Mouse (Mus musculus): ENCODE measurements around the gene Wdr62. TPM values are rescaled to one million over a fixed set of nuclear protein-coding genes. Genes with fewer than 3 reads are reported as not detected.

Wdr62 gene
- polyA plus RNA-seq, 1 experiment from 2014 or later = 11.6 TPM

- Histone ChIP-seq H3K9me3 (replicated peaks) (no peaks in the 10 kb centered on the region), H3K36me3 (ENCODE audit: poor library complexity, severe bottlenecking) (peaks cover 32% of the 10 kb centered on the region), H3K4me2 (no peak overlapping the region), H3K9ac (no peak overlapping the region), H3K27me3 (no peaks in the 10 kb centered on the region), H3K4me3 (no peak overlapping the region), H3K4me1 (peaks cover 20% of the 10 kb centered on the region), H3K27ac (no peak overlapping the region)
- no peak for ATAC-seq
- WGBS = 91% methylated on average over 8 of the region's 8 CpGs
Measured at GRCm38 (mm10) chr7:30235091-30235490, 45.1 kb downstream of the Wdr62 start.

- Histone ChIP-seq H3K9me3 (replicated peaks) (no peaks in the 10 kb centered on the region), H3K27ac (no peak overlapping the region), H3K4me2 (no peak overlapping the region), H3K27me3 (no peaks in the 10 kb centered on the region), H3K36me3 (ENCODE audit: poor library complexity, severe bottlenecking) (peaks cover 29% of the 10 kb centered on the region), H3K9ac (no peak overlapping the region), H3K4me3 (no peak overlapping the region), H3K4me1 (peaks cover 20% of the 10 kb centered on the region)
- no peak for ATAC-seq
- 95% methylated on average over 15 of the region's 15 CpGs for WGBS
Measured at GRCm38 (mm10) chr7:30234276-30234858, 45.9 kb downstream of the Wdr62 start.

GRCm38 (mm10) chr7:30233387-30233786 is 46.8 kb downstream of the Wdr62 start:
- Histone ChIP-seq H3K4me1 (peaks cover 20% of the 10 kb centered on the region), H3K36me3 (ENCODE audit: poor library complexity, severe bottlenecking) (peaks cover 29% of the 10 kb centered on the region), H3K9ac (no peak overlapping the region), H3K27ac (no peak overlapping the region), H3K4me3 (peak overlapping the region; percentile 77), H3K4me2 (peak overlapping the region; percentile 79; the same call in 1 of the 2 replicates), H3K27me3 (no peaks in the 10 kb centered on the region), H3K9me3 (replicated peaks) (no peaks in the 10 kb centered on the region)
- ATAC-seq = no peak
- 92% methylated on average over 20 of the region's 20 CpGs for WGBS

- Histone ChIP-seq H3K4me2 (peak overlapping the region; percentile 79), H3K4me1 (peaks cover 20% of the 10 kb centered on the region), H3K27me3 (no peaks in the 10 kb centered on the region), H3K36me3 (ENCODE audit: poor library complexity, severe bottlenecking) (peaks cover 36% of the 10 kb centered on the region), H3K9ac (peak overlapping the region; percentile 80), H3K9me3 (replicated peaks) (no peaks in the 10 kb centered on the region), H3K27ac (peak overlapping the region; percentile 97), H3K4me3 (peak overlapping the region; percentile 77)
- peak; percentile 0 for ATAC-seq
- 4% methylated on average over 24 of the region's 24 CpGs for WGBS
Measured at GRCm38 (mm10) chr7:30232631-30233148, 47.5 kb downstream of the Wdr62 start.

- H3K36me3 ChIP-seq (ENCODE audit: poor library complexity, severe bottlenecking) = peaks cover 45% of the 10 kb centered on the region
- WGBS = under 1% methylated on average over 67 of the region's 67 CpGs
- H3K9ac ChIP-seq = peak within 1 kb of the TSS; percentile 80
- H3K9me3 ChIP-seq (replicated peaks) = no peaks in the 10 kb centered on the region
- peak within 1 kb of the TSS; percentile 97 for H3K27ac ChIP-seq
- H3K4me1 ChIP-seq = peaks cover 20% of the 10 kb centered on the region
- H3K27me3 ChIP-seq = no peaks in the 10 kb centered on the region
- H3K4me2 ChIP-seq = peak within 1 kb of the TSS; percentile 79
- peak within 1 kb of the TSS; percentile 77 for H3K4me3 ChIP-seq
- ATAC-seq = peak; percentile 97
Measured at GRCm38 (mm10) chr7:30231669-30232454, 48.4 kb downstream of the Wdr62 start, which contains the start of the genes Polr2i and Tbcb. Polr2i (plus strand) TSS chr7:30231948. Tbcb (minus strand) TSS chr7:30232272.

- under 1% methylated on average over 16 of the region's 16 CpGs for whole genome bisulfite sequencing
- peaks cover 50% of the 10 kb centered on the region for H3K36me3 ChIP-seq (ENCODE audit: poor library complexity, severe bottlenecking)
- H3K4me3 ChIP-seq = peak overlapping the region; percentile 77
- H3K4me2 ChIP-seq = peak overlapping the region; percentile 79
- H3K27ac ChIP-seq = peak overlapping the region; percentile 57
- peak overlapping the region; percentile 80 for H3K9ac ChIP-seq
- no peaks in the 10 kb centered on the region for H3K9me3 ChIP-seq (replicated peaks)
- no peak for ATAC-seq
- no peaks in the 10 kb centered on the region for H3K27me3 ChIP-seq
- H3K4me1 ChIP-seq = peaks cover 20% of the 10 kb centered on the region
Measured at GRCm38 (mm10) chr7:30231328-30231668, 48.9 kb downstream of the Wdr62 start.

GRCm38 (mm10) chr7:30224206-30224605 is 56.0 kb downstream of the Wdr62 start:
- Histone ChIP-seq H3K9ac (no peak overlapping the region), H3K27me3 (no peaks in the 10 kb centered on the region), H3K4me2 (no peak overlapping the region), H3K36me3 (ENCODE audit: poor library complexity, severe bottlenecking) (peaks cover 61% of the 10 kb centered on the region), H3K4me3 (no peak overlapping the region), H3K27ac (no peak overlapping the region), H3K9me3 (replicated peaks) (no peaks in the 10 kb centered on the region), H3K4me1 (peaks cover 9% of the 10 kb centered on the region)
- 93% methylated on average over 12 of the region's 12 CpGs for WGBS
- no peak for ATAC-seq

GRCm38 (mm10) chr7:30222205-30222604 is 58.0 kb downstream of the Wdr62 start:
- no peak for ATAC-seq
- 92% methylated on average over 5 of the region's 5 CpGs for WGBS

GRCm38 (mm10) chr7:30221433-30221832 is 58.8 kb downstream of the Wdr62 start:
- no peak overlapping the region for H3K9ac ChIP-seq
- no peak overlapping the region for H3K4me3 ChIP-seq
- no peak for ATAC-seq
- 85% methylated on average over 3 of the region's 3 CpGs for WGBS
- peaks cover 13% of the 10 kb centered on the region for H3K4me1 ChIP-seq
- peaks cover 42% of the 10 kb centered on the region for H3K36me3 ChIP-seq (ENCODE audit: poor library complexity, severe bottlenecking)
- no peaks in the 10 kb centered on the region for H3K27me3 ChIP-seq
- H3K4me2 ChIP-seq = no peak overlapping the region
- H3K27ac ChIP-seq = no peak overlapping the region
- H3K9me3 ChIP-seq (replicated peaks) = no peaks in the 10 kb centered on the region

More at GRCm38 (mm10) chr7:30222205-30222604, 58.0 kb downstream of the Wdr62 start:
- H3K4me3 ChIP-seq = no peak overlapping the region
- peaks cover 49% of the 10 kb centered on the region for H3K36me3 ChIP-seq (ENCODE audit: poor library complexity, severe bottlenecking)
- no peaks in the 10 kb centered on the region for H3K9me3 ChIP-seq (replicated peaks)
- H3K9ac ChIP-seq = no peak overlapping the region
- peaks cover 13% of the 10 kb centered on the region for H3K4me1 ChIP-seq
- H3K27ac ChIP-seq = no peak overlapping the region
- no peaks in the 10 kb centered on the region for H3K27me3 ChIP-seq
- no peak overlapping the region for H3K4me2 ChIP-seq

GRCm38 (mm10) chr7:30220008-30220356 is 60.2 kb downstream of the Wdr62 start:
- Histone ChIP-seq H3K4me2 (peak overlapping the region; percentile 77), H3K4me3 (peak overlapping the region; percentile 48), H3K27ac (no peak overlapping the region), H3K4me1 (peaks cover 13% of the 10 kb centered on the region), H3K27me3 (no peaks in the 10 kb centered on the region), H3K36me3 (ENCODE audit: poor library complexity, severe bottlenecking) (peaks cover 27% of the 10 kb centered on the region), H3K9me3 (replicated peaks) (no peaks in the 10 kb centered on the region), H3K9ac (peak overlapping the region; percentile 61)
- 13% methylated on average over 11 of the region's 11 CpGs for WGBS
- ATAC-seq = no peak

- Histone ChIP-seq H3K36me3 (ENCODE audit: poor library complexity, severe bottlenecking) (peaks cover 24% of the 10 kb centered on the region), H3K27ac (peak overlapping the region; percentile 10; the same call in 1 of the 2 replicates)
Measured at GRCm38 (mm10) chr7:30219293-30220007, 60.8 kb downstream of the Wdr62 start.

GRCm38 (mm10) chr7:30217277-30217676 is 62.9 kb downstream of the Wdr62 start:
- Histone ChIP-seq H3K9me3 (replicated peaks) (no peaks in the 10 kb centered on the region), H3K27me3 (no peaks in the 10 kb centered on the region), H3K36me3 (ENCODE audit: poor library complexity, severe bottlenecking) (0 out of 2 replicates have a peak, but pooled peaks cover 3% of the 10 kb centered on the region), H3K4me1 (peaks cover 13% of the 10 kb centered on the region), H3K27ac (no peak overlapping the region), H3K9ac (no peak overlapping the region), H3K4me2 (no peak overlapping the region), H3K4me3 (no peak overlapping the region)
- WGBS = 84% methylated on average over 2 of the region's 2 CpGs
- ATAC-seq = peak; percentile 39; the same call in 1 of the 2 replicates

More at GRCm38 (mm10) chr7:30219293-30220007, 60.8 kb downstream of the Wdr62 start:
- peak; percentile 41 for ATAC-seq
- Histone ChIP-seq H3K4me1 (peaks cover 13% of the 10 kb centered on the region), H3K4me3 (peak overlapping the region; percentile 48), H3K27me3 (no peaks in the 10 kb centered on the region), H3K9ac (peak overlapping the region; percentile 61), H3K9me3 (replicated peaks) (no peaks in the 10 kb centered on the region), H3K4me2 (peak overlapping the region; percentile 77)
- 6% methylated on average over 16 of the region's 16 CpGs for WGBS

Data from forebrain, embryonic 13.5 days (tissue).